Mouse (Mus musculus): ENCODE data around the gene Slc25a44. TPM values are rescaled to one million over a fixed set of nuclear protein-coding genes. Genes with fewer than 3 reads are reported as not detected.

Slc25a44 gene
- polyA plus RNA-seq, 1 experiment from 2014 or later: 24.9 TPM

DNA sequence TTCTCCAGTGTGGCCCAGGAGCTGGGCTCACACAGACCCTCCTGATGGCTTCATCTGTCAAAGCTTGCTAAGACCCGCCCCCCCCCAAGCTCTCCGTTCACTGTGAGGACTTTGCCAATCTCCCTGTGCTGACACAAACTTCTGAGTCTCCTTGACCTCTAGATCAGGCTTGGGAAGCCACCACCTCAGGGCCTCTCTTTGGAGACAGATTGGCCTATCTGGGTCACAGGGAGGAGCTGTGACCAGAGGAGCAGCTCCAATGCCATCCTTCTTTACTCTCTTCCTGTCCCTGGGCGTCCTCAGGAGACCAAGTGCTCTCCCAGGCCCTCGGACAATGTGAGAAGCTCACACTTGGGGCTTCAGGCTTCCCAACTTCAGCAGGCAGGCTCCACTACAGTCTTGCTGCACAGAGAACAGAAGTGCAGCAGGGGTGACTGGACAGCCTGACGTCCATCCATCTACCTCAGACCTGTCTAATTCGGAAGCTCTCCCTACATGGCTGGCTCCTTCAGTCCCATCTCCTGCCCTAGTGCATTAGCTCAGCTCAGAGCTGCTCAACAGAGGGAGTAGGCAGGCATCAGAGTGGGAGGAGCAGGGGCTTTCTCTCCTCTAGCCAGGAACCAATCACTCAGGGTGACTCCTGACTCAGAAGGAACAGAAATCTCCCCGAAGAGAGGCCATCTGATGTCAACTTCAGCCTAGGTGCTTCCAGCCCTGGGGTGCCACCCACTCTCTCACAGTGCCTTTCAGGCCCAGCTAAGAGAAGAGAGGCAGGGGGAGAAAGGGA, 32.0 kb upstream of the Slc25a44 start:
- Histone ChIP-seq H3K27ac (peak overlapping the region; percentile 3; the same call in 1 of the 2 replicates), H3K9me3 (replicated peaks) (no peaks in the 10 kb centered on the region), H3K4me2 (replicated peaks) (peak overlapping the region; percentile 59), H3K4me1 (peaks cover 38% of the 10 kb centered on the region), H3K27me3 (peaks cover 19% of the 10 kb centered on the region), H3K4me3 (peak overlapping the region; percentile 45), H3K9ac (peak overlapping the region; percentile 61), H3K36me3 (0 out of 2 replicates have a peak, but pooled peaks cover 3% of the 10 kb centered on the region)
- no peak for ATAC-seq (ENCODE audit: low FRiP score)
- WGBS: 63% methylated on average over 7 of the region's 7 CpGs

DNA sequence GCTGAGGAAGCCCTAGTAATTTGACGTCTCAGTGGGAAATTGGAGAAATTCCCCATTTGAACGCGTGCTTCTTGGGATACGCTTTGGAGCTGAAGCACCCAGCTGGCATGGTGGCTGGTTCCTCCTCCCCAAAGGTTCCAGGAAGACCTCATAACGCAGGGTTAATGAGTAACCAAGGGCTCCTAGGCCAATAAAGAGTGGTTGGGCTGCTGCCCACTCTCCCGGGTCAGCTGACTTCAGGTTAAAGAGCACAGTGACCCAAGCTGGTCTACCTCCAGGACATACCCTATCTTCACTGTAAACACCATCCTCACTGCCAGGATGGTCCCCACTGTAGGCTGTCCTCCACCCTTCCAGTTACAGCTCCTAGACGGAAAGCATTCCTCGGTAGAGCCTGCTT, 31.4 kb upstream of the Slc25a44 start:
- WGBS: 82% methylated on average over 8 of the region's 8 CpGs
- ATAC-seq (ENCODE audit: low FRiP score): no peak
- Histone ChIP-seq H3K27ac (no peak overlapping the region), H3K36me3 (0 out of 2 replicates have a peak, but pooled peaks cover 3% of the 10 kb centered on the region), H3K4me1 (peaks cover 37% of the 10 kb centered on the region), H3K27me3 (peaks cover 23% of the 10 kb centered on the region), H3K9me3 (replicated peaks) (no peaks in the 10 kb centered on the region), H3K4me2 (replicated peaks) (no peak overlapping the region), H3K9ac (no peak overlapping the region), H3K4me3 (no peak overlapping the region)

DNA sequence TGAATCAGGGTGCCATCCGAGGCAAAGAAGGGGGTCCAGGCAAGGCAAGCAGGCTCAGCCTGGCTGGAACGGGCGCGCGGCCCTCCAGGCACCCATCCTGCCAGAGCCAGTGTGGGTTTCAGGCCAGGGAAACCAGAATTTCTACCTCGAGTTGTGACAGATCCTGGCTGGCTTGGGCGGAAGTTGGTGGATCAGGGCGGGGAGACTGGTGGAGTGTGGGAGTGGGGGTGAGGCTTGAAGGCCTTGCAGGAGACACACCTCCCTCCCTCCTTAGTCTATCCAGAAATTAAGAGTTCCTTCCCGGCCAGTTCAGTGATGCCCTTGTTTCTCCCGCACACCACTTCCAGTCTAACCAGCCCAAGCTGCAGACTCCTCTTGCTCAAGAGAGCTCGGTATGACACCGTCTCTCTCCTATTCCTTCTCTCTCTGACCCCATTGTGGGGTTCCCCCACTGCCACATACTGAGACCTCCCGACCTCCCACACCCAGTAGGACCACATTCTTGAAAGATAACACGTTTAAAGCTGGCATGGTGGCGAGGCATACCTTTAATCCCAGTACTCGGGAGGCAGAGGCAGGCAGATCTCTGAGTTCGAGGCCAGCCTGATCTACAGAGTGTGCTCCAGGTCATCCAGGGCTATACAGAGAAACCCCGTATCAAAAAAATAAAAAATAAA, 30.8 kb upstream of the Slc25a44 start:
- Histone ChIP-seq H3K9ac (no peak overlapping the region), H3K4me2 (replicated peaks) (no peak overlapping the region), H3K4me3 (no peak overlapping the region), H3K4me1 (peaks cover 31% of the 10 kb centered on the region), H3K36me3 (0 out of 2 replicates have a peak, but pooled peaks cover 6% of the 10 kb centered on the region), H3K27me3 (peaks cover 20% of the 10 kb centered on the region), H3K9me3 (replicated peaks) (no peaks in the 10 kb centered on the region), H3K27ac (no peak overlapping the region)
- ATAC-seq (ENCODE audit: low FRiP score): no peak
- WGBS: 82% methylated on average over 18 of the region's 18 CpGs

DNA sequence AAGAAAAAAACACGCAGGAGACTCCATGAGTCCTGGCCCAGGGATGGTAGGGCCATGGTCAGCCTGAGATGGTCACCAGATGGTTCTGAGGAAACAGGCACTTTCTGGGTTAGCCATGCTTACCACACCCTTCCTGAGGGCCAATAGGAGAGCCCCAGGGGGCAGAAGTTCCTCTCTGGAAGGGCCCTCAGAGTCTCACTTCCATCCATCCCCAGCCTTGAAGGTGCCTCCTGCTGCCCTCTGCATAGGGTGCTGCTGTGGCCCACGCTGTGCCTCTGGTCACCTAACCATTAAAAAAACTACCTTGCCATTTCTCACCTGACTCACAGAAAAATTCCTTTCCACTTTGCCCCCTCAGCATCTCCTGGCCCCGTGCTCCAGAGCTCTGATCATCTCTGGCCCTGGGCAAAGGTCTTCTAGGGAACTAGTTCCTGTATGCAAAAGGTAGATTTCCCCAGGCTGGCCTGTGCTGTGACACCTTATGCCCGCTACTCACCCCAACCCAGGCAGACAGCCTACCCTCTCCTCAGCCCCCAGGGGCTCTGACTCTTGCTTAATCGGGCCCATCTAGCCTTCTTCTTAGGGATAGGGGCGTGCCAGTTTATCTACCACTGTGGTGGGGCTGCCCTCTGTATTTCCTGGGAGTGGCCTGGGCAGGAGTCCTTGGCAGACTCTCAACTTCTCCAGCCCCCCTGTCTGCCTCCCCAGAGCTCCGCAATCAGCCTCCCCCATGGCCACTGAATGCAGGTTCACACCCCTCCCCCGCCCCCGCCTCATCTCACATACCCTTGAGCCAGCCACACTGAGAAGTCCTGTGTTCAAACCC, 30.0 kb upstream of the Slc25a44 start:
- peak overlapping the region; percentile 23; the same call in 1 of the 2 replicates for H3K9ac ChIP-seq
- no peak overlapping the region for H3K27ac ChIP-seq
- 62% methylated on average over 9 of the region's 9 CpGs for WGBS
- H3K4me2 ChIP-seq (replicated peaks): no peak overlapping the region
- H3K36me3 ChIP-seq: 0 out of 2 replicates have a peak, but pooled peaks cover 10% of the 10 kb centered on the region
- ATAC-seq (ENCODE audit: low FRiP score): no peak
- peaks cover 16% of the 10 kb centered on the region for H3K27me3 ChIP-seq
- H3K4me3 ChIP-seq: no peak overlapping the region
- H3K4me1 ChIP-seq: peaks cover 31% of the 10 kb centered on the region
- H3K9me3 ChIP-seq (replicated peaks): no peaks in the 10 kb centered on the region

DNA sequence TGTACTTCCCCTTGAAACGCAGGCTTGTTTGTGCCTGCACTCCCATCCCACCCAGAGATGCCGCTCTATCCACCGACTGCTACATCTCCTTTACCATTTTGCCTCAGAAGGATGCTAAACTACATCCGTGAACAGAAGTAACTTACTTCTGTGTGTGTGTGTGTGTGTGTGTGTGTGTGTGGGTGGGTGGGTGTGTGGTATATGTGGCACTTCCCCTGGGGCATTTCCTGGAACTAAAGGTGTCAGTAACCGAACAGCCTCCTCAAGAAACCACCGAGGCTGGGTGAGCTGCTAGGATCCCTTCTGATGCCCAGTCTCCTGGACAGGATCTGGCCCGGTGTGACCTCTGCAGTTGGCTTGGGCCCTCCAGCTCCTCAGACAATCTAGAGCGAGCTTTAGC, 29.0 kb upstream of the Slc25a44 start:
- 0 out of 2 replicates have a peak, but pooled peaks cover 10% of the 10 kb centered on the region for H3K36me3 ChIP-seq
- WGBS: 81% methylated on average over 8 of the region's 8 CpGs

DNA sequence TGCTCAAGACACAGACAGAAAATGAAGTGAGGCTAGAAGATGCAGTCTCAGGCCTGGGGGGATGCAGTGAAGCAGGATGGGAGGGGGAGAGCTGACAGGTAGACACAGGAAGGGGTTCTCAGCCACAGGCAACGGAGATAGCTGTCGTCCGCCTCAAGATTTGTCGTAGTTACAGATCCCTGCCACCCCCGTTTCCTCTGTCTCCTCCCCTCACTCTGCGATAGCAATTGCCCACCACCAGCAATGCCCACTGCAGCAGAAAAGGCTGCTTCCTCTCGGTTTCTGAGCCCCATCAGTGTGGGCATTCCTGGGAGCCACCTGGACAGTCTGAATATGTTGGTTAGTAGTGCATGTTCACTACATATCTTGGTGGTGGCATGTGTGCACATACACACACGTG, 28.4 kb upstream of the Slc25a44 start:
- Histone ChIP-seq H3K4me1 (peaks cover 34% of the 10 kb centered on the region), H3K4me2 (replicated peaks) (no peak overlapping the region), H3K27ac (no peak overlapping the region), H3K9ac (no peak overlapping the region; the same call in 1 of the 2 replicates), H3K36me3 (0 out of 2 replicates have a peak, but pooled peaks cover 10% of the 10 kb centered on the region), H3K4me3 (no peak overlapping the region), H3K27me3 (peaks cover 22% of the 10 kb centered on the region), H3K9me3 (replicated peaks) (no peaks in the 10 kb centered on the region)
- WGBS: 70% methylated on average over 8 of the region's 8 CpGs
- ATAC-seq (ENCODE audit: low FRiP score): no peak

More for the DNA sequence above, 29.0 kb upstream of the Slc25a44 start:
- no peak overlapping the region for H3K4me3 ChIP-seq
- peaks cover 39% of the 10 kb centered on the region for H3K4me1 ChIP-seq
- no peak overlapping the region for H3K4me2 ChIP-seq (replicated peaks)
- no peak overlapping the region for H3K27ac ChIP-seq
- H3K27me3 ChIP-seq: peaks cover 22% of the 10 kb centered on the region
- H3K9ac ChIP-seq: no peak overlapping the region
- no peaks in the 10 kb centered on the region for H3K9me3 ChIP-seq (replicated peaks)
- no peak for ATAC-seq (ENCODE audit: low FRiP score)

DNA sequence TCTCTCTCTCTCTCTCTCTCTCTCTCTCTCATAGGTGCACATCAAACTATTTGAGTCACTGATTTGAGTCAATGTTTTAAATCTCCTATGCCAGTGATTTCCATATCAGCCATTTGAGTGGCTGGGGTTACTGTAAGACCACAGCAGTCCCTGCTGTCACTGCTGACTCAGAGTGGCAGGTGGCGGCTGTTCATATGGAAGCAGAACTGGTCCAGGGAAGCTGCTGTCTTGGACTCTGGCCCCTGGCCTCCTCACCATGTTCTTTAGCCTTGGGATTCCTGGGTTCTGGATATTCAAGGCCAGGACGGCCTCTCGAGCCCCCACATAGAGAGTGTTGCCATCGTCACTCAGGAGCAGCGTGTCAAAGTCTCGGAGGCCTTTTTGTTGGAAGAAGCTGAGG, 27.8 kb upstream of the Slc25a44 start:
- no peak overlapping the region for H3K4me3 ChIP-seq
- no peak for ATAC-seq (ENCODE audit: low FRiP score)
- H3K4me2 ChIP-seq (replicated peaks): no peak overlapping the region
- WGBS: 69% methylated on average over 6 of the region's 6 CpGs
- H3K9me3 ChIP-seq (replicated peaks): no peaks in the 10 kb centered on the region
- peaks cover 22% of the 10 kb centered on the region for H3K27me3 ChIP-seq
- H3K9ac ChIP-seq: no peak overlapping the region
- no peak overlapping the region for H3K27ac ChIP-seq
- H3K4me1 ChIP-seq: peaks cover 30% of the 10 kb centered on the region
- H3K36me3 ChIP-seq: 0 out of 2 replicates have a peak, but pooled peaks cover 15% of the 10 kb centered on the region

DNA sequence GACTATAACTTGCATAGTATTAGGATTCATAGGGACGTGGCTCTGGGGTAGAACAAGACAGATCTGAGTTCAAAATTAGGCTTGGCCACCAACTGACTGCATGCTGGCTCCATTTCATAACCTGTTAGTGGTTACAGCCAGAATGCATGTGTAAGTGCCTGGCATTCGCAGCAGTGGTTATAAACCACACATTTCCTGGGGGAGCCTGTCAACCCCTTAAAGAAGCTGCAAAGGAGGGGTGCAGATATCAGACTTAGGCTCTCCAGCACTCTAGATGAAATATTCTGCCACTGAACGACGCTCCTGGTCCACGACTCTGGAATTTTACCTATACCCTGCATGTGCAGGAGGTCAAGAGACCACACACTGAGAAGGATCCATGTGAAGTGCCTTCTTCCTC, 27.3 kb upstream of the Slc25a44 start:
- H3K4me3 ChIP-seq: no peak overlapping the region
- no peaks in the 10 kb centered on the region for H3K9me3 ChIP-seq (replicated peaks)
- ATAC-seq (ENCODE audit: low FRiP score): no peak
- peaks cover 26% of the 10 kb centered on the region for H3K4me1 ChIP-seq
- no peak overlapping the region for H3K4me2 ChIP-seq (replicated peaks)
- no peak overlapping the region for H3K27ac ChIP-seq
- H3K36me3 ChIP-seq: 0 out of 2 replicates have a peak, but pooled peaks cover 18% of the 10 kb centered on the region
- peaks cover 22% of the 10 kb centered on the region for H3K27me3 ChIP-seq
- 76% methylated on average over 5 of the region's 5 CpGs for WGBS
- no peak overlapping the region for H3K9ac ChIP-seq

DNA sequence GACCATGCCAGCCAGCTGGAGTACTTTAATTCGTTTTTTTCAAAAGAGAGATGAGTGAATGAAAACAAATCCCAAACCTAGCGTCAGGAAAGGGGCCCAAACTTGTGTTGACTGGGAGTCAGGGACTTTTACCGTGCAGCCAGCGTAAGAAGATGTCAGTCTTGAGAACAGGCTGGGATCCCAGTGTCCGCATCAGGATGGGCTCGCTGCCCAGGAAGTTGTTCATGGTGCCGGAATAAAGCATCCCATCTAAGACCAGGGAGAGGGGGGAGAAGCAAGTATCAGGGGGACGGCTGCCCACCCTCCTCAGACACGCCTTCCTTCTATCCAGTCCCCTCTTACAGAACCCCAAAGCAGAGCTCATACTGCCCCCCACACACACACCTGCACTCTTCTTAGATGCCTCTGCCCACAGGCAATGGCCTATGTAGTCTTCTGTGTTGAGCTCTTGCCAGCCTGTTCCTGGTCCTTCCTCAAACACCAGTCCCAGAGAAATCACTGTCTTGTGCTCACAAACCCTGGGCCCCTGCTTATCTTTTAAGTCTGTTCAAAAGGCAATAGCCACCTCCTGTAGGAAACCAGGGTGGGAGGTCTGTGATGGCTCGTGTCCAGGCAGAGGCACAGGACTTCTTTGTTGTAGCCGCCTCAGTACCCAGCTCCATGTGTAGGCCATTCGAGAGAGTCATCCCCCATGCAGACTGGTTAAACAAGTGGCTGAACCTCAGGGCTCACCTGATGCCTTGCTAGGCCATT, 25.6 kb upstream of the Slc25a44 start:
- ATAC-seq (ENCODE audit: low FRiP score): no peak
- Histone ChIP-seq H3K4me3 (no peak overlapping the region), H3K9me3 (replicated peaks) (no peaks in the 10 kb centered on the region), H3K9ac (no peak overlapping the region), H3K36me3 (peaks cover 27% of the 10 kb centered on the region; the same call in 1 of the 2 replicates), H3K27ac (no peak overlapping the region), H3K4me1 (peaks cover 15% of the 10 kb centered on the region), H3K4me2 (replicated peaks) (no peak overlapping the region), H3K27me3 (peaks cover 25% of the 10 kb centered on the region)
- WGBS: 83% methylated on average over 12 of the region's 12 CpGs

DNA sequence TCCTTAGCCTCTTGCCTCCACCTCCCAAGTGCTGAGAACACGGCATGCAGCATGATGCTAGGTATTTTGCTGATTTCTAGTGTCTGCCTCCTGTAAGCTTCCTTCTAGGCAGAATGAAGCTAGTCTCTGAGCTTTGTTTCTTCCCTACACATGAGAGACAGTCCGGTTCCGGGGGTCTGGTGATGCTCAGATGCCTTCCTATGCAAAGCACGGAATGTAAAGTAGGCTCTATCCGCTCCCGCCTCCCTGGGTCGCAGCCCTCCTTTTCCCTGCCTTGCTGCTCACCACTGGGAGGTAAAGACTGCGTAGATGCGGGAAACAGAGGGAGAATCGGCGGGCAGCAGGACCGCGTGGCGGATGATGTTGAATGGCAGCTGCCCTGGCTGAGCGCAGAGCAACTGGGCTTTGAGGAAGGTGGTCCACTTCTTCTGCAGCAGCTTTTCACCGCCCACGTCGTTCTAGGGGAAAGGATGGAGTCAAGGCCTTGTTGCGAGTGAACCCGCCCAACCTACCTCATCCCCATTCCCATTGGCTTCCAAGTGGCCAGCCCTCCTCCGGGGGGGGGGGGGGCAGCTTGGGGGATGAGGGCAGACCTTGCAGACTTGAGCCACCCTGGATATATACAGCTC, 24.6 kb upstream of the Slc25a44 start:
- Histone ChIP-seq H3K4me3 (peak overlapping the region; percentile 20), H3K9me3 (replicated peaks) (no peaks in the 10 kb centered on the region), H3K27ac (no peak overlapping the region), H3K4me2 (replicated peaks) (peak overlapping the region; percentile 45), H3K27me3 (peaks cover 25% of the 10 kb centered on the region), H3K4me1 (peaks cover 13% of the 10 kb centered on the region), H3K9ac (peak overlapping the region; percentile 41; the same call in 1 of the 2 replicates), H3K36me3 (peaks cover 27% of the 10 kb centered on the region; the same call in 1 of the 2 replicates)
- WGBS: 5% methylated on average over 21 of the region's 21 CpGs
- peak; percentile 52; the same call in 1 of the 2 replicates for ATAC-seq (ENCODE audit: low FRiP score)

DNA sequence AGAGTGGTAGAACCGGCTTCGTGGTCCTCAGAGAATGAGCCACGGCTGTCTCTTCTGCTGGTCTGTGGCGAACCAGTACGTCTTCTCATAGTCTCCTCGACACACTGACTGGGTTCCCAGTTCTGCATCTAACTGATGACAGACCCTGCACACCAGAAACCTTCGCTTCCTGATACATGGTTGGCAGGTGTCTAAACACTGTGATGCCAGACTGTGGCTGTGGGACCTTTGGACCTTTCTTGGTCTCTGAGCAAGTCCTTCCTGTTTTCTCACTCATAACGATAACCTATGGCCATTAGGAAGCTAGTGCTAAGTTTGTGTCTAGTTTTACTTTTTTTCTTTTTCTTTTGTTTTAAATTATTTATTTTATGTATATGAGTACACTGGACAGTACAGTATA, 23.5 kb upstream of the Slc25a44 start:
- Histone ChIP-seq H3K4me3 (no peak overlapping the region), H3K9me3 (replicated peaks) (no peaks in the 10 kb centered on the region), H3K36me3 (peaks cover 33% of the 10 kb centered on the region; the same call in 1 of the 2 replicates), H3K4me2 (replicated peaks) (no peak overlapping the region), H3K27ac (no peak overlapping the region), H3K27me3 (peaks cover 25% of the 10 kb centered on the region), H3K4me1 (peaks cover 13% of the 10 kb centered on the region), H3K9ac (no peak overlapping the region)
- no peak for ATAC-seq (ENCODE audit: low FRiP score)
- 90% methylated on average over 8 of the region's 8 CpGs for WGBS

All from hindbrain, embryonic 12.5 days (tissue).